Mouse (Mus musculus) natural killer cell, adult 2 months (primary cell): Measurements from ENCODE around the gene Vmn1r188.
"Not testable (repeated sequence)": the region's sequence is repeated elsewhere in the genome, so short reads cannot be mapped to it uniquely, and the experiment has no call there.

Source experiments
- DNase-seq, 2 experiments: peaks; one replicate each; pipeline ENCODE4 v3.0.0; 2022; ENCODE audit warnings: low spot score in 2 of 2

Vmn1r188 gene

DNA sequence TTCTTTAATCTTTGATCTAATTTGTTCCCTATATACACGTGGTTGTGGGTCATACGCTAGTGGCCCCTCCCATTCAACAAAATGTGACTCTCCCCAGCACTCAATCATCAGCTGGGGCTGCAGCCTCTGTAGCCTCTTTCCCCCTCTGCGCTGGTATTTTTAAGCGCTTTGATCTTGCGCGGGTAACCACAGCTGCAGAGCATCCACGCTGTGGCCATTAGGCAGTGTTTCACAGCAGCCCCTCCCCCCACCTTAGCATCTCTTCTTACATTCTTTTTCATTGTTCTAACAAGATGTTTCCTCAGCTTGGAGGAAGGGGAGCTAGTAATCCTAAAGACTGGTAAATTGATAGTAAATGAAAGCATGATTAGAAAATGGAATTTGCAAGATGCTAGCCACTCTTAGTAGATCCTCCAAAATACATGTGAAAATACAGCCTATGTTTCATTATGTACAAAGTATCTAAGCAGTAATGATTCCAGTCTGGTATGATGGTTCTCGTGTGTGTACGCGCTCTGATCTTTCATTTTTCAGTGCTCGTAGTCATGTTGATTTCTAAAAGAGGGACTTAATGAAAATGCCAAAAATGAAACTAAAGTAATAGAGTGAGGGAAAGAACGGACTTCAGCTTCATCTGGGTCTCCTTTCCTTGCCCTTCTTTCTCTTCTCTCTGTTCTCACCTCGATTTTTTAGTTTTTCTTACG is 34.4 kb upstream of the Vmn1r188 start:
- peak; percentile 66 for DNase-seq

DNA sequence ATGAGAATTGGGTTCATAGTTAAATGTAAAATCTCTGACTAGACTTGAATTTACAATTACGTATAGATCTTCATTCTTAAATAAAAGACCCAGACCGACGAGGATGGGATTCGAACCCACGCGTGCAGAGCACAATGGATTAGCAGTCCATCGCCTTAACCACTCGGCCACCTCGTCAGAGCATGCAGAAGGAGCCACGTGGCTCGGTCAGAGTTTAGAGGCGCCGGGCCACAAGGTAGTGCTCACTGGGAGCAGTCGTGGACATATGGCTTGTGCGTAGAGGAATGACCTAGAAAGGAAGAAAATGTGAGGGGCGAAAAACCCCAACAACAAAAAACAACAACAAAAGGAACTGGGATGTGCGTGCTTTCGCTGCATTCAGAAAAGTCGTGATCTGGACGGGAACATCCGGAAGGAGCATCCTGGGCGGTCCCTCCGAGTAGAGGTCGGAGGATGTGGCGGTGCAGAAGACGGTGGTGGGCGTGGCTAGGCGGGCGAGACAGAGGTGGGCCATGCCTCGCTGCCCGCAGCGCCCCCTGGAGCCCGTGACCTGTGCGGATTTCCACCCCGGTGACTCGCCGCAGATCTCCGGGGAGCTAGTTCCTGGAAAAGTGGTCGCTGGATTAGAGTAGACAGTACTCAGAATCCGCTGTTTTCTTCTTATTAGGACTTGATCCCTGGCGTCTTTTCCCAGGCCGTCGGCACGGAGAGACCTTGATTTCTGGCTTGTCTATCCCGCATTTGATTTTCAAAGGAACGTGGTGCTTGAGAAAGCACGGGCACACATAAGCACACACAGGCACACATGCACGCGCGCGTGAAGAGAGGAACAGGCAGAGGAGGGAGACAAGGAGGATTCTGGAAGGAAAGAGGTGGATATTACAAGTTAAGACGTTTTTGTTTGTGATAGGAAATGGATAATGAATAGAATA is 33.4 kb upstream of the Vmn1r188 start:
- peak; percentile 82 to 91 for DNase-seq

DNA sequence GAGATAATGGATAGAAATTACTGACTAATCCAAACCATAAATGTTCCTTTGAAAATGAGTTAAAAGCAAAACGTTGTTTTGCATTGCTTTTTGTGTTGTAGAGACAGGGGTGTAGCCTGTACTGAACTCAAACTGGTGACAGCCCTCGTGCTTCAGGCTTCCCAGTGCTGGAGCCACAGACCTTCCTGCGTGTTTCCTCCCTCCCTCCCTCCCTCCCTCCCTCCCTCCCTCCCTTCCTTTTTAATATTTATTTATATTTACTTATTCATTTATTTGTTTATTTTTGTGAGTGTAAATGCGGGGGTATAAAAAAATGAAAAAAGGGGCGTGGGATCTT is 32.7 kb upstream of the Vmn1r188 start:
- no peak for DNase-seq

DNA sequence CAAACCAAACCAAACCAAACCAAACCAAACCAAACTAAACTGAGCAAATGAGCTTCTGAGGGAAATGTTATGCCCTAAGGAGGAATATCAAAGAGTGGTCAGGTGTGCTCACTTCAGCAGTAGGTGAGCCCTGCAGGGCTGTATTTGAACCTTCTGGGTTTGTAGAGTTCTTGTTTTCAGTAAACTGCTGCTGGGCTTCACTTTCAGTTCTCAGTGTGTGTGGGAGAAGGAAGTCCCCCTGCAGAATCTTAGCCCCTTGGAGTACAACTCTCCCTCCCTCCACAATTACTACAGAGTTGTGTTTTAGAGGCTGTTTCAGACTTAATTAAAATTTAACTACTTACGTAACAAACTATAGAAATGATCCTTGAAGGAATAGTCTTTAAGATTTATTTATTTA is 30.5 kb upstream of the Vmn1r188 start:
- DNase-seq, result no peak

DNA sequence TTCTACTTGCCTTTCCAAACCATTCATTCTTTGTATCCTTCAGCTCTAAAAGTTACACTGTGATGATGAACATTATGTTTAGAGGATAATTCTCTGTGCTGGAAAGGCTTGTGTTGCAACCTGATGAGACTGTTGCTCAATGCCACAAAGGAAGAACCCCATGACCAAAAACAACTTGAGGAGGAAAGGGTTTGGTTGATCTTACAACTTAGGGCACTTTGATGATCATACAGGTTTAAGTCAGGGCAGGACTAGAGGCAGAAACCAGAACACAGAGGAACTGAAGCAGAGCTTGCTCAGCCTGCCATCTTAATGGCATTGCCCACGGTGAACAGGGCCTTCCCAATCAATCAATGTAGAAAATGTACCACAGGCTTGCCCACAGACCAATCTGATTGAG is 22.8 kb upstream of the Vmn1r188 start:
- DNase-seq, result no peak

DNA sequence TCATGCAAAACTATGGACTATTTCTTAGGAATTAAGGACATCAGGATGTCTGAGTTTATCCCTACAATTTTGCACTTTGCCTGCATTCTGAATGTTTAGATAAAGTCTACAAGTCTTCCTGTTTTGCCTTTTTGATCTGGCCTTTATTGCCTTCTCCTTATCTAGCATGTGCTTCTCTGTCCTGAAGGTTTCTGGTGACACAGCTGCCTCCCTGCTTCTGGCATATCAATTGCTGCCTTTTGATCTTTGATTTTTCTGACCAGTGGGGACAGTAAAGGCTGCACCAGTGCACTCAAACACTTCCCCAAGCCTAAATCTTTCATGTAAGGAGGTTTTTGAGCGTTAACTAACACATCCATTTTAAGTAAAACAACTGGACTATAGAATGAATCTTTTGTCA is 20.8 kb upstream of the Vmn1r188 start:
- DNase-seq, result no peak

DNA sequence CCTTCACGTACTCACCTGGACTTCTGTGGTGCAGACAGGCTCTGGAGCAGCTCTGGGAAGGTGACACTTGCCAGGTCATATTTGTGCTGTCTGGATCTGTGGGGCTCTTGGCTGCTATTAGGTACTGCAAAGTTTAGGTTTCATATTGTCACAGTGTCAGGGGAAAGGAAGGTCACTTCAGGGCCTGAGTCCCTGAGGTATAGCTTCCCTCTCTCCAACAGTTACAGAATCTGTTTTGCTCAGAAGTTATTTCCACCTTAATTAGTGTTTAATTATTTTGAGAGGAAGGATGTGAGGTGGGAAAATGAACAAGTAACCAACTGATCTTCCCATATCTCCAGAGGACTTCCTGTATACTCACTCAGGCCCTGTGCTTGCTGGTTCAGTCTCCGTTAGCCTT is 21.5 kb downstream of the Vmn1r188 start, which contains the start of gene Vmn1r189:
Gene Vmn1r189, minus strand, starts transcription at position 101 of the 400 bp plus-strand sequence.
- DNase-seq, result not testable (repeated sequence)

DNA sequence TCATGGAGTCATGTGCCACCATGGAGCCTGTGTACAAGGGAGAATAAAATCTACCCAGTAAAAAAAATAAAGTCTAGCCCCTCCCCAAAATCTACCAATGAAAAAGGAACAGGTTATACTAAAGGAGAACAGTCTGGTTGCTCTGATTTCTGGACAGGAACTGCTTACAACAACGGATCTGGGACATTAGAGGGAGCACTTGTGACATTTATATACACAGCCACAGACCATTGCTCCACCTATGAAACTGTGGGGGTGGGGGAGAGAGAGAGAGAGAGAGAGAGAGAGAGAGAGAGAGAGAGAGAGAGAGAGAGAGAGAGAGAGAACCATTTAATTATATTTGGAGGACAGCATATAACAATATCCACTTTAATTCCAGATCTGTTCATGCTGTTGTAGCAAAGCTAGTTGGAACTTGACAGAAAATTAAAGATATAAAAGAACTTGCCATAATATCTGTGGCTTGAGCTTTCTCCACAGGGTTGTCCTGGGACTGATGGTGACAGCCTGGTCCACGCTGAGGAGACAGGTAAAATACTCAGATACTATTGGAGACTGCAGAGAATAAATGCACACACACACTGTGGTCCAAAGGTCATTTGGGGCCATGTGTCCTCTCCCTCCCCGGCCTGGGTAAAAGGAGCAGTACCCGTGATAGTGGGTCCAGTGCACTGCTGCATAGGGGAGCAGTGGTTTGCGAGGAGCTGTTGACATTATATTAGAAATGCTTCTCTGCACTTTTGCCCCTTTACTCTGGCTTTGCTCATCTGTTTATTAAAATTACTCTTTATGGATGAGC is 52.5 kb downstream of the Vmn1r188 start:
- not testable (repeated sequence) for DNase-seq
